Mouse (Mus musculus) spleen, postnatal 14 days (tissue): ENCODE measurements at regions not wholly inside any gene's neighbourhood (a gene's known extent, or its start where the extent isn't known, plus 50 kb on each side); places are given as distances from the start of the nearest gene placed in this dataset.

Experiments
- DNase-seq, 2 experiments: peaks; one replicate each; pipeline ENCODE4 v3.0.0; 2021 to 2022; ENCODE audit warnings: low spot score in 2 of 2

- no peak for DNase-seq
These were observed 152.7 kb downstream of the Drd1 start for GRCm38 (mm10) chr13:53902831-53903230.

DNA sequence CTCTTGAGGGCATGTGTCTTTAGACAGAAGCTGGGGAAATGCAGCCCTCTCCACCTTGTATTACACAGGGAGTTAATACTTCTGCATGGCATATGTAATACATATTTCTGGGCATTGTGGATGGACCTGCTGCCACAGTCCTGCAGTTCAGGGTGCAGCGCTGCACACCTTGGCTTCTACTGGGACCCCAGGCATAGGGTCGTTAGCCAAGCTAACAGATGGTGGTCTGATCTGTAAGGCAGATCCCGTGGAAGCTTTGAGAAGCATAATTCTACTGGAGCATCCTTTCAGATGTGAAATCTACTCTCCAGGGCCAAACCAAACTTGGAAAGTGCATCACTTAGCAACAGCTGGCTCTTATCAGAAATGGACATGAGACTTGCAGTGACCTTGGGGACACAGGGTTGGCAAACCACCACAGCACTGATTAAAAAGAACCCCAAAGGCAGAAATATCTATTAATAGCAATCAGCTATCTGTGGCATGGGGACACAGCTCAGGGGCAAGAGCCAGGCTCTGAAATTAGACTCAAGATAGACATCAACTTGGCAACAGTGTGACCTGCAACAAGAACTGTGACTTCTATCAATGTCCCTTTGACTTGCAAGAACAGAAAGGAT, 155.0 kb downstream of the Drd1 start:
- no peak for DNase-seq

- DNase-seq: no peak
These were observed 157.2 kb downstream of the Drd1 start for GRCm38 (mm10) chr13:53898351-53898750.

DNA sequence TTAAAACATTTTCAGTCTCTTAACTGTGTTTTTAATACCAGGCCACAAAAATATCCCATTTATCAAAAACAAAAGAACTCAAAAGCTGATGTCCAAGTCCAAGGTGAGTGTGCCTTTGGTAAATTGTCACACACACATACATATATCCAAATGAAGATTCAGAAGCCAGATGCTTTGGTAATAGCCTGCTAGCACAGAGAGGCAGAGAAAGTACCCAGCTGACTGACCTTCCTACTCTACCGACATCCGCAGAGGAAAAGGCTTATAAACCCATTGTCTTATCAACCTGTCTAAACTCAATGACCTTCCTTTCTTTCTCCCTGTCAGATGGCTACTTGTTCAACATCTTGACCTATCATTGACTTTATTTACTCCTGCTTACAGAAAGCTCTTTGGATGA, 158.3 kb downstream of the Drd1 start:
- no peak for DNase-seq

DNA sequence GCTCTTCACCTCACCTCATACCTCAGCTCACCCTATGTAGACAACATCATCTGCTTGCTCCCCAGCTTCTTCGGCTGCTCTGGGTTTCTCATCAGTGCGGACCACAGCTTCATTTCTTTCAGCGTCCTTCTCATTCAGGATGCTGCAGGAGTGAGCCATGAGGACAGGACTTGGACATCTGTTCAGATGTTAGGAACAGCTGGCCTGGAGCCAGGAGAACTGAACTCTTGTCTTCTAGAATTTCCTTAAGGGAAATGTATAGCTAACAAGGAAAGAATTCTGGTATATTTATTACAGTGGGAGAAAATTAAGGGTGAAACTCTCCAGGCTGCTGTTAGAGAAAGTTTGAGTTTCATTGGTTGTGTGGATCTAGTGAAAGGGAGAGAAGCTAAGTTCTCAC, 167.1 kb downstream of the Drd1 start:
- no peak for DNase-seq

DNA sequence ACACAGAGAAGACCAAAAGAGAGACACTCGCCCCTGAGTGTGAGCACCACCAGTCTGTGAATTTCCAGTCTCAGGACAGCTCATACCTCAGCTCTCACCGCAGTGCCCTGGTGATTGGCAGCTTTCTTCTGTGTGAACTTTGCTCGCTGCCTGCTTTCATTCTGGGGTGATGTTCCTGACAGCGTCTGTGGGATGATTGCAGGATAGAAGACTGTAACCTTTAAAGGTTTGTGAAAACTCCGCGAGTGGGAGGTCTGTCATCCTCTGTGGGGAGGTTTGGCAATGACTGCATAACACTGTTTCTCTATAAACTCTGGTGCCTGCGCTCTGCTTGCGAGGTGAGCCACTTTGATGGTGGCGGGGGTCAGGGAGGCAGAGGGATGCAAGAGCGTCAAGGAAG, 169.7 kb downstream of the Drd1 start:
- DNase-seq: no peak

- no peak for DNase-seq
These were observed 172.3 kb downstream of the Drd1 start for GRCm38 (mm10) chr13:53883206-53883605.

DNA sequence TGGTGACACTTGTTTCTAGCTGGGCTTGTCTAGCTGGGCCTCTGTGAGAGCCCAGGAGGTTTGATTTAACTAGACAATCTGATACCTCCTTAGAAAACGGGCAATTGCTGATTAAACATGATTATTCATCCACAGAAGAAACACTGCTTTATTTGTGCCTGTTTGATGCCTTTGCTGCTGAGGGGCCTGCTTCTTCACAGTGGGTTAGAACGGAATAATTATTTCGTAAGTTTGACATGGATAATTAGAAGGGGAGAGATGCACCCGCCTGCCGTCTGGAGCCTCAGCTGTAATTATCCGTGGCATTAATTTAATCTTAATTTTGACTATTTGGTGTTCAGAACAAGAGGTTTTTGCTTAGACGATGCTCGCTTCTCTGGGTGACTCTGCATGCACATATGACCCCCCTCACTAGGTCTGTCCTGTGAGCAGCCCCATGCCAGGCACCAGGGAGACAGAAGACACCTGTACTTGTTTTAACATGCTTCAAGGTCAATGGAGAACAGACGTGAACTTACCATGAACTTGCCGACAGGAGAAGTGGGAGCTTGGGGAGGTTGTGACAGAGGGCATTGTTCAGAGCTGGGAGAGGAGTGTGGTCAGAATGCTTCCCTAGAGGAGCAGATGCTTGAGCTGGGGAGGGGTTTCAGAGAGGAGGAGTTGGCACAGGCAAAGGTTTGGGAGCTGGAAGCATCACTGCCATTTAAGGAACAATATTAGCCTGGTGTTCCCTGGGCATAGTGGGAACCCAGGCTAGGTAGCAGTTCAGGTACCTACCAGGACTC, 174.8 kb downstream of the Drd1 start:
- no peak for DNase-seq

GRCm38 (mm10) chr13:53875546-53875945, 180.0 kb downstream of the Drd1 start:
- DNase-seq: no peak

DNA sequence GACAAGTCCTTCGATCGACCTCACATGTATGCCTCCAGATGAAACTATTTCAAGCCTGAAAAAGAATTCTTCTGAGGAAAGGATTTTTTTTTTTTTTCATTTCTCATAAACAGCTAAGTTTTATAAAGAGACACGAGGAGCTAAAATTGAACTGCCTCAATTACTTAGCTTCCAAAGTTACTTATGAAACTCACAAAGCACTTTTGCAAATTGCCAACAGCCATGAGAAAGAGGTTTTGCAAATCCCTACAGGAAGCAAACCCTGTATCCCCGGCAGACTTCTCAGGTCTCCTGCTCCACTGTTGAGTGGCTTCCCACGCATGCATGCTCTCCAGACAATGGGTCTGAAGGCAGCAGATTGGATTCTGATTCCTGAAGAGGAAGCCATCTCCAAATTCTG, 190.2 kb downstream of the Drd1 start:
- DNase-seq: no peak

DNA sequence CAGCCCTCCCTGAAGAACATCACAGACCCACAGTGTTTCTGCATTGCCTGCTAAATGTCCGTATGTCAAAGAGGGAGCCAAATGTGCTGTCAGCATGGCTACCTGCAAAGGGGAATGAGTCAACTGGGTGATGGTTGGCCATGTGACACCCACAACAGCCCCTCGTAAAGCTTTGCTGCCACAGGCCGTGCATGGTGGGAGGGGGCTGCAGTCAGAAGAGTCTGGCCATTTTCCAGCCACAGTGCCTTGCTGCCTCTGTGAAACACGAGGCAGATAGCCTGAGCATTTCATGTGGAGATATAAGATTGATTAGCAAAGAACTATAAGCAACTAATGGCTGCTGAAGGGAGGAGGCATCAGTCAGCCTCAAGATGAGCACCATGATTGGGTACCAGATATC, 193.2 kb downstream of the Drd1 start:
- no peak for DNase-seq

DNA sequence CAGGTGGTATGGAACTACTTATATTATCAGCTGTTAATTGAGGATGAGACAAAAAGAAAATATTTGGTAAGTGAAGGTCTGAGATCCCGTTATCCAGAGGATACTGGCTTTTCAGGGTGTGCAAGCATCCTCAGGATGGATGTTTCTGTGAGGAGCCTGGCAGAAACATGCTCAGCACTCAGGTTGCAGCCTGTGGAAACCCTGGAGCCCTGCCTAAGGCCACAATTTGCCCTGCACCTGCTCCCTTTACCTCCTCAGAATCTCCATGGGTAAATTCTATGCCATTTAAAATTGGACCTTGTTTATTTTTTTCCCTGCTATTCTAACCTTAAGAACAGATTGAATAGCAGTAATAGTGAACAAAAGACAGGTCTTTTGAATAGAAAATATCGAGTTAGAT, 201.3 kb downstream of the Drd1 start:
- DNase-seq: no peak

DNA sequence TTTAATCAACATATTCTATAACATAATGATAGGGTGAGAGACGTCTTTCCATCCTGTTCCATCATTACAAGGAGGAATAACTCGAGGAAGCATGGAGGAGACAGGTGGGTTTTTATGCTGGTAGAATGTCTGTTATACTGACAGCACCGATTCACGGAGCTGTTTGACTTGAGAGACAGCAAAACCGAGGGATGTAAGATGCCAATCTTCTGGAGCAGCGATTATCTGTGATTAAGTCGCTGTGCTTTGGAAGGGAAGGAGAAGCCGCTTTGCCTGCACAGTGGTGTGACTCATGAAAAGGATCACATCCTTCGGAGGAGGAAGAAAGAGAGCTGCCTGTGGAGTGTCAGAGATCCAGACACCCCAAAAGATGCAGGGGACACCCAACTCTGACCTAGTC, 205.4 kb downstream of the Drd1 start:
- DNase-seq: no peak

GRCm38 (mm10) chr13:53846221-53846620, 209.3 kb downstream of the Drd1 start:
- DNase-seq: no peak

- DNase-seq: no peak
These were observed 209.7 kb downstream of the Drd1 start for GRCm38 (mm10) chr13:53845786-53846185.

DNA sequence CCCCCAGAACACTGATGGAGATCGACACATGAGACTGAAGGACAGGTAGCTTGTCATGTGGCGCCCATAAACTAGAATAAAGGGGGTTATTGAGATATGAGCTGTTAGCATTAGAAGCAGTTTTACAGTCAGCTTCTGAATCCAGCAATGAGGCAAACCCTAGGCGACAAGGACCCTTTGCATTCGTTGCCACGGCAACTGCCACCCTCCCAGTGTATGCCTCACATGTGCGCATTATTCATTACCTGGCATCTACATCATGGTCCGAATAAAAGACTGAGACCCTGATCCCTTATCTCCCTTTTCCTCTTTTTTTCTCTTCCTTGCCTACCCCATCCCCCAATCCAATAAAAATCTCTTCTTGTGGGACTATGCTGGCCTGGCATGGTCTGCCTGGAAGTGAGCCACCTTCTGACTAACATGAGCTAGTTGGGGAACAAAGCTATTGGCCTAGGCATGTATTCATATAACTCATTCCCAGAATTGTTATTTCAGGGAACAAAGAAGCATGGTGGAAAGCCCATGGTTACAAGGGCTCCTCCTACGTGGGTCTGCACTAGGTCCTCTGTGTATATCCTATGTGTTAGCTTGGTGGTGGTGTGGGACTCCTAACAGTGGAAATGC, 229.4 kb downstream of the Drd1 start:
- DNase-seq: no peak

DNA sequence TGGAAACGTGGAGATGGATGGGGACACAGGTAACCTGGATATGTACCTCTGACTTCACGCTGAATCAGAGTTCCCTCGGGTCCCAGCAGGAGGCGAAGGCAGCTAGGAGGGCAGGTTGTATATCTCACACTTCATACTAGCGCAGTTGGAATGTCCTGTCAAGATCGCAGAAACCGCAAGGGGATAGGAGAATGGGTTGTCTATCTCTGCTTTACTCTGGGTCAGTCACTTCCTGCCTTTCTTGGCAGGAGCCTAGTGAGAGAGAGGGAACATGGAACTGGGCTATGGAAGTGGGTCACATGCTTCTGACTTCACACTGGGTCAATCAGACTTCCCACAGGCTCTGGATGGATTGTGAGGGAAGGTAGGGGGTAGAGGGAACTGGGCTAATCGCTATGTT, 233.4 kb downstream of the Drd1 start:
- no peak for DNase-seq

- DNase-seq: no peak
These were observed 239.9 kb downstream of the Drd1 start for GRCm38 (mm10) chr13:53815629-53816028.

- DNase-seq: no peak
These were observed 241.4 kb downstream of the Drd1 start for GRCm38 (mm10) chr13:53814088-53814487.

GRCm38 (mm10) chr13:53811862-53812261, 243.6 kb downstream of the Drd1 start:
- DNase-seq: no peak

DNA sequence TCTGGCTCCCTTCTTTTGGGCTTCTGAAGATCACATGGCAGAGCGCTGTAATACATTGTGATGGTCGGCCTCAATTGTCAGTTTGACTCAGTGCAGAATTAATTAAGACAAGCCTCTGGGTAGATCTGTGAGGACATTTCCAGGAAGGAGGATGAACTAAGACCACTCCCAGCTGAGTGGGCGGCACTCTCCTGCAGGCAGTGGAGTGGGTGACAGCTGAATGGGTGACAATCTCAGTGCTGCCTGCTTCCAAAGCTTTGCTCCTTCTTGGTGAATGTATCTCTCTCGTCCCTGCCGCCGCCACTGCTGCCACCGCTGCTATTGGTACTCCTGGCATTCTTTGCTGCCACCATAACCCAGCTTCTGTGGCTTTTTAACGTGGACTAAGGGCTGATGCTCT, 244.4 kb downstream of the Drd1 start:
- no peak for DNase-seq

GRCm38 (mm10) chr13:53807791-53808525, 247.5 kb downstream of the Drd1 start:
- no peak for DNase-seq

GRCm38 (mm10) chr13:53805872-53806271, 249.6 kb downstream of the Drd1 start:
- DNase-seq: no peak
